Mouse (Mus musculus): Measurements from ENCODE around the gene Tns1. TPM values are rescaled to one million over a fixed set of nuclear protein-coding genes. Genes with fewer than 3 reads are reported as not detected.

Tns1 gene
- polyA plus RNA-seq, 1 experiment from 2014 or later: 28.8 TPM

- no peak for TF ChIP-seq EP300 (optimal IDR thresholded peaks at IDR 0.05)
- TF ChIP-seq CTCF (IDR thresholded peaks at IDR 0.05; ENCODE audit: low read depth): no peak
- no peaks in the 10 kb centered on the region; the same call in 1 of the 2 replicates for H3K36me3 ChIP-seq (ENCODE audit: control insufficient read depth, insufficient read depth, low read length)
- no peak overlapping the region for H3K4me3 ChIP-seq (ENCODE audit: low read depth, low read length)
- H3K4me2 ChIP-seq (replicated peaks; ENCODE audit: low read depth): no peak overlapping the region
- DNase-seq (ENCODE audit: low spot score) (no peak), ATAC-seq (ENCODE audit: low FRiP score, low TSS enrichment) (no peak)
- H3K27ac ChIP-seq (replicated peaks): peak overlapping the region; percentile 9; the same call in 1 of the 2 replicates
- H3K27me3 ChIP-seq (ENCODE audit: control insufficient read depth, insufficient read depth, low read length): no peaks in the 10 kb centered on the region
- H3K9me3 ChIP-seq (ENCODE audit: control insufficient read depth, low read length): no peaks in the 10 kb centered on the region
- WGBS: 50% methylated on average over 10 of the region's 10 CpGs
- H3K4me1 ChIP-seq (replicated peaks; ENCODE audit: control insufficient read depth, insufficient read depth): peaks cover 9% of the 10 kb centered on the region; the same call in 1 of the 2 replicates
- H3K9ac ChIP-seq (ENCODE audit: low read length): peak overlapping the region; percentile 27; the same call in 1 of the 2 replicates
Measured at GRCm38 (mm10) chr1:74001449-74001820, 122.8 kb downstream of the Tns1 start.

DNA sequence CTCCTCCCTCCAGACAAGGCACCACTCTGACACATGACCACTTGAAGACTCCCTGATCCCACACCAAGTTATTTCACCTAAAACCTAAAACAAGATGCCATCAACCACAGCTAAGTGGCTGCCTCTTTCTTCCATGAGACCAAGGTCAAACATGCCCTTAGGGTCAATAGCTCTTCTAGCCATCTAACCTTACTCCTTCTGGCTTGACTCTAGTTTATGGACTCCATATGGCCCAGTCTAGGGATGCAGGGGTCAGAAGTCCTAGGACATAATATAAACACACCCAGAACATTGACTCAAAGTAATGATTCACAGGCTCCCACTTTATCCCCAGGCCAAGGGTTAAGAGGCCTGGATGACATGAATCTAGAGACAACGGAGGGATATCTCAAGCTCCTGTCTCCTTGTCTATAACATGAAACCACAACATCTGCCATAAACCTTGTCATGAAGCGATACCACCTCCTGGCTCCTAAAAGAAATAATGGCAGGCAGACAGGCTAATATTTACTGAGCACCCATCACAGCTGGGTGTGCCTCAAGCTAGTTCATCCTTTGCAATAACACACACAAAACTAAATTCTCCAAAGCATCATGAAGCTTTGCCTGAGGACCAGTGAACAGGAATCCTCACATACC, 123.3 kb downstream of the Tns1 start:
- H3K4me2 ChIP-seq (replicated peaks; ENCODE audit: low read depth): no peak overlapping the region
- no peak overlapping the region for H3K4me3 ChIP-seq (ENCODE audit: low read depth, low read length)
- H3K9ac ChIP-seq (ENCODE audit: low read length): no peak overlapping the region
- no peaks in the 10 kb centered on the region for H3K9me3 ChIP-seq (ENCODE audit: control insufficient read depth, low read length)
- no peak for TF ChIP-seq EP300 (optimal IDR thresholded peaks at IDR 0.05)
- no peak for TF ChIP-seq CTCF (IDR thresholded peaks at IDR 0.05; ENCODE audit: low read depth)
- H3K36me3 ChIP-seq (ENCODE audit: control insufficient read depth, insufficient read depth, low read length): no peaks in the 10 kb centered on the region; the same call in 1 of the 2 replicates
- H3K4me1 ChIP-seq (replicated peaks; ENCODE audit: control insufficient read depth, insufficient read depth): peaks cover 9% of the 10 kb centered on the region; the same call in 1 of the 2 replicates
- DNase-seq (ENCODE audit: low spot score) (no peak), ATAC-seq (ENCODE audit: low FRiP score, low TSS enrichment) (no peak)
- H3K27ac ChIP-seq (replicated peaks): peak overlapping the region; percentile 9; the same call in 1 of the 2 replicates
- WGBS: 61% methylated on average over 2 of the region's 2 CpGs
- no peaks in the 10 kb centered on the region for H3K27me3 ChIP-seq (ENCODE audit: control insufficient read depth, insufficient read depth, low read length)

DNA sequence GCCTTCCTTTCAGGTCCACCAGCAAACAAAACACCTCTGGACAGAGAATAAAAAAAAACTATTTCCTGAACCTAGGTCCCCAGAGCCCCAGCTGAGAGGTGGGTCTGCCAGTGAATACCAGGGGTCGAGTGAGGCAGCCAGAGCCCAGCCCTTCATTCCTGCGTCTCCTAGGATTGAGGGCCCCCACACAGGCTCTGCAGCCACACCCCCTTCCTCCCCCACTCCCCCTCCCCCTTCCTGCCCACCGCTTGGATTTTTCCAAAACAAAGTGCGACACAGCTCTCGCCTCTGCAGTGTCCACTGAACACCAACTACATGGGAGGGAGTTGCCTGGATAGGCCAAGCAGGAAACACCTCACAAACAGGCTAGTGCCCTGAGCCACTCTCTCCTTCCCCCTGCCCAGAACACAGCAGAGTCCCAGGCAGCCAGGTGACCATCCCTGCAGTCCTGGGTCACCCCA, 124.0 kb downstream of the Tns1 start:
- H3K4me2 ChIP-seq (replicated peaks; ENCODE audit: low read depth): no peak overlapping the region
- H3K27ac ChIP-seq (replicated peaks): peak overlapping the region; percentile 65
- ATAC-seq (ENCODE audit: low FRiP score, low TSS enrichment): peak; percentile 16; the same call in 1 of the 2 replicates
- H3K36me3 ChIP-seq (ENCODE audit: control insufficient read depth, insufficient read depth, low read length): peaks cover 4% of the 10 kb centered on the region; the same call in 1 of the 2 replicates
- no peaks in the 10 kb centered on the region for H3K9me3 ChIP-seq (ENCODE audit: control insufficient read depth, low read length)
- no peak for DNase-seq (ENCODE audit: low spot score)
- no peak overlapping the region for H3K9ac ChIP-seq (ENCODE audit: low read length)
- WGBS: 28% methylated on average over 5 of the region's 5 CpGs
- no peak overlapping the region for H3K4me3 ChIP-seq (ENCODE audit: low read depth, low read length)
- TF ChIP-seq CTCF (IDR thresholded peaks at IDR 0.05; ENCODE audit: low read depth) (no peak), EP300 (optimal IDR thresholded peaks at IDR 0.05) (no peak)
- H3K27me3 ChIP-seq (ENCODE audit: control insufficient read depth, insufficient read depth, low read length): no peaks in the 10 kb centered on the region
- H3K4me1 ChIP-seq (replicated peaks; ENCODE audit: control insufficient read depth, insufficient read depth): peaks cover 9% of the 10 kb centered on the region; the same call in 1 of the 2 replicates

- ATAC-seq (ENCODE audit: low FRiP score, low TSS enrichment) (no peak), DNase-seq (ENCODE audit: low spot score) (no peak)
- H3K4me2 ChIP-seq (replicated peaks; ENCODE audit: low read depth): no peak overlapping the region
- H3K9me3 ChIP-seq (ENCODE audit: control insufficient read depth, low read length): no peaks in the 10 kb centered on the region
- TF ChIP-seq CTCF (IDR thresholded peaks at IDR 0.05; ENCODE audit: low read depth) (no peak), EP300 (optimal IDR thresholded peaks at IDR 0.05) (no peak)
- H3K4me1 ChIP-seq (replicated peaks; ENCODE audit: control insufficient read depth, insufficient read depth): peaks cover 7% of the 10 kb centered on the region; the same call in 1 of the 2 replicates
- 76% methylated on average over 5 of the region's 5 CpGs for WGBS
- H3K36me3 ChIP-seq (ENCODE audit: control insufficient read depth, insufficient read depth, low read length): peaks cover 8% of the 10 kb centered on the region; the same call in 1 of the 2 replicates
- H3K27ac ChIP-seq (replicated peaks): peak overlapping the region; percentile 81
- no peak overlapping the region for H3K9ac ChIP-seq (ENCODE audit: low read length)
- no peak overlapping the region for H3K4me3 ChIP-seq (ENCODE audit: low read depth, low read length)
- H3K27me3 ChIP-seq (ENCODE audit: control insufficient read depth, insufficient read depth, low read length): no peaks in the 10 kb centered on the region
Measured at GRCm38 (mm10) chr1:73999533-73999932, 124.7 kb downstream of the Tns1 start.

DNA sequence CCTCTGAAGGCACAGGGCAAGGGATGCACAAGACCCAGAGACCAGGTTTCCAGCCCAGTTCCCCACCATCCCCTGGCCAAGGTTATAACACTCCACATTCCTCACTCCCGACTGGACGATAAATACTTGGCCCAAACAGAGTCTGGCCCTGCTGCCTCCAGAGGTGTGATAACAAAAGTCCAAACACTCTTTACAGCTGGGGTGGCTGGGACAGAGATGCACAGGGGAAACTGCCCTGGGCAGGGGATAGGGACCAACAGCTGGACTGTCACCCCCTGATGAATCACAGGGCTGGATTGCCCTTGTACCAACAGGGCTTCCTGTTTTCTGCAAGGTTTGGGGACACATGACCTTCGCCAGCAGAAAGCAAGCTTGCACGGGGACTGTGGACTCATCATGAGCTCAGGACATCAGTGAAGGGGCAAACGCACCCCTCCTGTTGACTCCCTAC, 125.3 kb downstream of the Tns1 start:
- peaks cover 7% of the 10 kb centered on the region; the same call in 1 of the 2 replicates for H3K4me1 ChIP-seq (replicated peaks; ENCODE audit: control insufficient read depth, insufficient read depth)

More for the DNA sequence above, 125.3 kb downstream of the Tns1 start:
- no peak overlapping the region for H3K4me2 ChIP-seq (replicated peaks; ENCODE audit: low read depth)
- H3K27ac ChIP-seq (replicated peaks): peak overlapping the region; percentile 81
- H3K36me3 ChIP-seq (ENCODE audit: control insufficient read depth, insufficient read depth, low read length): peaks cover 8% of the 10 kb centered on the region; the same call in 1 of the 2 replicates
- no peaks in the 10 kb centered on the region for H3K27me3 ChIP-seq (ENCODE audit: control insufficient read depth, insufficient read depth, low read length)
- H3K9me3 ChIP-seq (ENCODE audit: control insufficient read depth, low read length): no peaks in the 10 kb centered on the region
- DNase-seq (ENCODE audit: low spot score) (no peak), ATAC-seq (ENCODE audit: low FRiP score, low TSS enrichment) (peak; percentile 3; the same call in 1 of the 2 replicates)
- no peak overlapping the region for H3K9ac ChIP-seq (ENCODE audit: low read length)
- TF ChIP-seq EP300 (optimal IDR thresholded peaks at IDR 0.05) (no peak), CTCF (IDR thresholded peaks at IDR 0.05; ENCODE audit: low read depth) (no peak)
- no peak overlapping the region for H3K4me3 ChIP-seq (ENCODE audit: low read depth, low read length)
- WGBS: 56% methylated on average over 5 of the region's 5 CpGs
